Mouse (Mus musculus): ENCODE results near the gene Zc3h8. TPM values are rescaled to one million over a fixed set of nuclear protein-coding genes. Genes with fewer than 3 reads are reported as not detected.
A peak's percentile ranks its signal among the peaks of the same experiment; 100 is the strongest.

Gene Zc3h8
- polyA plus RNA-seq, 1 experiment from 2014 or later = 7.6 TPM

GRCm38 (mm10) chr2:128928446-128928845 is 15.4 kb downstream of the Zc3h8 start:
- no peak overlapping the region for H3K4me2 ChIP-seq (ENCODE audit: low read length)
- H3K36me3 ChIP-seq (ENCODE audit: control insufficient read depth, insufficient read depth, low read length) = peaks cover 52% of the 10 kb centered on the region
- H3K27me3 ChIP-seq (ENCODE audit: control insufficient read depth, insufficient read depth, low read length) = no peaks in the 10 kb centered on the region
- no peak for ATAC-seq (ENCODE audit: insufficient number of reproducible peaks, insufficient read depth, low FRiP score, low read depth)
- no peak overlapping the region for H3K9ac ChIP-seq (ENCODE audit: low read length)
- no peak overlapping the region for H3K4me3 ChIP-seq (ENCODE audit: control insufficient read depth in 1 of 2, insufficient read depth in 1 of 2, low read depth in 1 of 2, low read length in 2 of 2)
- WGBS = 84% methylated on average over 3 of the region's 3 CpGs
- no peaks in the 10 kb centered on the region for H3K4me1 ChIP-seq (ENCODE audit: control insufficient read depth in 2 of 2, insufficient read depth in 2 of 2, low read length in 2 of 2)
- no peaks in the 10 kb centered on the region for H3K9me3 ChIP-seq (ENCODE audit: control insufficient read depth, low read length)
- no peak overlapping the region for H3K27ac ChIP-seq (replicated peaks in 1 of 2; ENCODE audit: control insufficient read depth in 1 of 2, insufficient read depth in 1 of 2, low read depth in 2 of 2, low read length in 2 of 2)

- Histone ChIP-seq H3K9ac (ENCODE audit: low read length) (no peak overlapping the region), H3K4me1 (ENCODE audit: control insufficient read depth in 2 of 2, insufficient read depth in 2 of 2, low read length in 2 of 2) (no peaks in the 10 kb centered on the region), H3K4me2 (ENCODE audit: low read length) (no peak overlapping the region), H3K4me3 (ENCODE audit: control insufficient read depth in 1 of 2, insufficient read depth in 1 of 2, low read depth in 1 of 2, low read length in 2 of 2) (no peak overlapping the region), H3K9me3 (ENCODE audit: control insufficient read depth, low read length) (no peaks in the 10 kb centered on the region), H3K36me3 (ENCODE audit: control insufficient read depth, insufficient read depth, low read length) (peaks cover 28% of the 10 kb centered on the region), H3K27ac (replicated peaks in 1 of 2; ENCODE audit: control insufficient read depth in 1 of 2, insufficient read depth in 1 of 2, low read depth in 2 of 2, low read length in 2 of 2) (no peak overlapping the region), H3K27me3 (ENCODE audit: control insufficient read depth, insufficient read depth, low read length) (no peaks in the 10 kb centered on the region)
- no peak for ATAC-seq (ENCODE audit: insufficient number of reproducible peaks, insufficient read depth, low FRiP score, low read depth)
- 89% methylated on average over 4 of the region's 4 CpGs for WGBS
Observed at GRCm38 (mm10) chr2:128924799-128925198, 19.1 kb downstream of the Zc3h8 start.

- H3K27me3 ChIP-seq (ENCODE audit: control insufficient read depth, insufficient read depth, low read length) = no peaks in the 10 kb centered on the region
- 59% methylated on average over 3 of the region's 3 CpGs for WGBS
- H3K4me3 ChIP-seq (ENCODE audit: control insufficient read depth in 1 of 2, insufficient read depth in 1 of 2, low read depth in 1 of 2, low read length in 2 of 2) = no peak overlapping the region
- H3K27ac ChIP-seq (replicated peaks in 1 of 2; ENCODE audit: control insufficient read depth in 1 of 2, insufficient read depth in 1 of 2, low read depth in 2 of 2, low read length in 2 of 2) = no peak overlapping the region
- H3K36me3 ChIP-seq (ENCODE audit: control insufficient read depth, insufficient read depth, low read length) = no peaks in the 10 kb centered on the region
- no peak for ATAC-seq (ENCODE audit: insufficient number of reproducible peaks, insufficient read depth, low FRiP score, low read depth)
- H3K9me3 ChIP-seq (ENCODE audit: control insufficient read depth, low read length) = no peaks in the 10 kb centered on the region
- H3K9ac ChIP-seq (ENCODE audit: low read length) = no peak overlapping the region
- H3K4me1 ChIP-seq (ENCODE audit: control insufficient read depth in 2 of 2, insufficient read depth in 2 of 2, low read length in 2 of 2) = no peaks in the 10 kb centered on the region
- H3K4me2 ChIP-seq (ENCODE audit: low read length) = no peak overlapping the region
Observed at GRCm38 (mm10) chr2:128916528-128916927, 27.3 kb downstream of the Zc3h8 start.

GRCm38 (mm10) chr2:128914978-128915377 is 28.9 kb downstream of the Zc3h8 start:
- WGBS = 68% methylated on average over 4 of the region's 4 CpGs
- H3K4me3 ChIP-seq (ENCODE audit: control insufficient read depth in 1 of 2, insufficient read depth in 1 of 2, low read depth in 1 of 2, low read length in 2 of 2) = no peak overlapping the region
- no peak overlapping the region for H3K4me2 ChIP-seq (ENCODE audit: low read length)
- no peak overlapping the region for H3K9ac ChIP-seq (ENCODE audit: low read length)
- H3K27ac ChIP-seq (replicated peaks in 1 of 2; ENCODE audit: control insufficient read depth in 1 of 2, insufficient read depth in 1 of 2, low read depth in 2 of 2, low read length in 2 of 2) = no peak overlapping the region
- H3K36me3 ChIP-seq (ENCODE audit: control insufficient read depth, insufficient read depth, low read length) = no peaks in the 10 kb centered on the region
- H3K9me3 ChIP-seq (ENCODE audit: control insufficient read depth, low read length) = no peaks in the 10 kb centered on the region
- no peak for ATAC-seq (ENCODE audit: insufficient number of reproducible peaks, insufficient read depth, low FRiP score, low read depth)
- H3K27me3 ChIP-seq (ENCODE audit: control insufficient read depth, insufficient read depth, low read length) = no peaks in the 10 kb centered on the region
- H3K4me1 ChIP-seq (ENCODE audit: control insufficient read depth in 2 of 2, insufficient read depth in 2 of 2, low read length in 2 of 2) = no peaks in the 10 kb centered on the region

DNA sequence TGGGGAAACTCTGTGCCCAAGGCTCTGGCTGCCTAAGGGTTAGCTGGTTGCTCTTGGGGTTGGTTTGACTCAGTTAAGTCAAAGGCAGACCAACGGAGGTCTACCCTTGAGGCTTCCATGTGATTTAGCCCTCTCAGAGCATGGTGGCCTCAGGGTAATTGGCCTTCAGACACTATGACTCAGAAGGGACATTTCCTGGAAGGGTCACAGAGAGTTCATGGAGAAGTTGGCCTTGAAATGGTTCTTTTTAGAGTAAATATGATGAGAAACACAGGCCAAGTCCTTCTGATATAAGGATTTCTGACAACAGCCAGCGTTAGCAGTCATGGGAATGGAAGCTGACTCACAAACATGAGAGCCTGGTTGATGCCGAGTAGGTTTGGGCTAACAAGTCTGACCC is 40.2 kb downstream of the Zc3h8 start:
- Histone ChIP-seq H3K4me3 (ENCODE audit: control insufficient read depth in 1 of 2, insufficient read depth in 1 of 2, low read depth in 1 of 2, low read length in 2 of 2) (no peak overlapping the region), H3K27me3 (ENCODE audit: control insufficient read depth, insufficient read depth, low read length) (no peaks in the 10 kb centered on the region), H3K9ac (ENCODE audit: low read length) (no peak overlapping the region), H3K27ac (replicated peaks in 1 of 2; ENCODE audit: control insufficient read depth in 1 of 2, insufficient read depth in 1 of 2, low read depth in 2 of 2, low read length in 2 of 2) (no peak overlapping the region), H3K4me1 (ENCODE audit: control insufficient read depth in 2 of 2, insufficient read depth in 2 of 2, low read length in 2 of 2) (no peaks in the 10 kb centered on the region), H3K4me2 (ENCODE audit: low read length) (no peak overlapping the region), H3K36me3 (ENCODE audit: control insufficient read depth, insufficient read depth, low read length) (no peaks in the 10 kb centered on the region), H3K9me3 (ENCODE audit: control insufficient read depth, low read length) (peaks cover 10% of the 10 kb centered on the region; the same call in 1 of the 2 replicates)
- no peak for ATAC-seq (ENCODE audit: insufficient number of reproducible peaks, insufficient read depth, low FRiP score, low read depth)
- WGBS = 76% methylated on average over 3 of the region's 3 CpGs

DNA sequence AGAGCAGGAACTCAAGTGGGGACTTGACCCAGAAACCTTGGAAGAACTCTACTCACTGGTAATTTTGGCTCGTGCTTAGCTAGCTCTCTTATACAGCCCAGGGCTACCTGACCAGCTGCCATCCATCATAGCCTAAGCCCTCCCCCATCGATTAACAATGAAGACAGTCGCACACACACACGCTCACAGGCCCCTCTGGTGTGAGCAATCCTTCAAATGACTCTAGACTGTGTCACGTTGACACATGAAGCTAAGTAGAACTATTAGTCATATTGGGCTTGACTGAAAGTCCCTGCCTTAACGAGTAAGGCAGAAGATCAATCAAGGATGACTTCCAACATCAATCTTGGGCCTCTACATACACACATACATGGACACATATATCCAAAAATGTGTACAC is 41.0 kb downstream of the Zc3h8 start:
- no peaks in the 10 kb centered on the region for H3K27me3 ChIP-seq (ENCODE audit: control insufficient read depth, insufficient read depth, low read length)
- no peaks in the 10 kb centered on the region for H3K4me1 ChIP-seq (ENCODE audit: control insufficient read depth in 2 of 2, insufficient read depth in 2 of 2, low read length in 2 of 2)
- H3K4me3 ChIP-seq (ENCODE audit: control insufficient read depth in 1 of 2, insufficient read depth in 1 of 2, low read depth in 1 of 2, low read length in 2 of 2) = no peak overlapping the region
- H3K36me3 ChIP-seq (ENCODE audit: control insufficient read depth, insufficient read depth, low read length) = no peaks in the 10 kb centered on the region
- H3K9me3 ChIP-seq (ENCODE audit: control insufficient read depth, low read length) = peaks cover 10% of the 10 kb centered on the region; the same call in 1 of the 2 replicates
- H3K9ac ChIP-seq (ENCODE audit: low read length) = no peak overlapping the region
- 87% methylated on average over 6 of the region's 6 CpGs for WGBS
- no peak overlapping the region for H3K27ac ChIP-seq (replicated peaks in 1 of 2; ENCODE audit: control insufficient read depth in 1 of 2, insufficient read depth in 1 of 2, low read depth in 2 of 2, low read length in 2 of 2)
- no peak overlapping the region for H3K4me2 ChIP-seq (ENCODE audit: low read length)
- ATAC-seq (ENCODE audit: insufficient number of reproducible peaks, insufficient read depth, low FRiP score, low read depth) = no peak

DNA sequence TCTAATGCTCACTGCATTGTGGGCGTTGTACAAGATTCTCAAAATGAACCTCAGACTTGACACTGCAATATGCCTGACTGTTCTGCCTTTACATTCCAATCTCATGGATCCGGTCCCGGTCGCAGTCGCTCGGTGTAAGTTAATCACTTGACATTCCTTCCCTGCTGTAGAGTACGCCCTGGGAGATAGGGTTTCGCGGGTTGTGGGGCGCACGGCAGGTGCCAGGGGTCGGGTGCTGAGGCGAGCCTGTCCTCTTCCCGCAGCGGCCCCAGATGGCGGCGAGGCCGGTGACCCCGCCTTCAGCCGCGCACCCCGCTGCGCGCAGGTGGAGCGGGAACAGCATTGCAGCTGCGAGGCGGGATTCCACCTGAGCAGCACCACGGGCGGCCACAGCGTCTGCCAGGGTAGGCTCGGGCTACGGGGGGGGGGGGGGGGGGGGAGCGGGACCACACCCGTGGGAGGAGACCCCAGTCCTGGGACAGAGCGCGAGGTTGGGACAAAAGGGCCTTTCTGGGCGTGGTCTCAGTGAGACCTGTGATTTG is 51.6 kb downstream of the Zc3h8 start:
- Histone ChIP-seq H3K4me3 (ENCODE audit: control insufficient read depth in 1 of 2, insufficient read depth in 1 of 2, low read depth in 1 of 2, low read length in 2 of 2) (peak overlapping the region; percentile 41 to 46), H3K4me1 (ENCODE audit: control insufficient read depth in 2 of 2, insufficient read depth in 2 of 2, low read length in 2 of 2) (peaks cover 0 to 9% of the 10 kb centered on the region in 2 experiments; a peak in 2 of 4 replicates), H3K36me3 (ENCODE audit: control insufficient read depth, insufficient read depth, low read length) (no peaks in the 10 kb centered on the region), H3K9ac (ENCODE audit: low read length) (peak overlapping the region; percentile 58), H3K4me2 (ENCODE audit: low read length) (peak overlapping the region; percentile 81), H3K27ac (replicated peaks in 1 of 2; ENCODE audit: control insufficient read depth in 1 of 2, insufficient read depth in 1 of 2, low read depth in 2 of 2, low read length in 2 of 2) (no peak overlapping the region), H3K27me3 (ENCODE audit: control insufficient read depth, insufficient read depth, low read length) (no peaks in the 10 kb centered on the region), H3K9me3 (ENCODE audit: control insufficient read depth, low read length) (no peaks in the 10 kb centered on the region)
- 2% methylated on average over 28 of the region's 37 CpGs for WGBS
- no peak for ATAC-seq (ENCODE audit: insufficient number of reproducible peaks, insufficient read depth, low FRiP score, low read depth)

- no peak for ATAC-seq (ENCODE audit: insufficient number of reproducible peaks, insufficient read depth, low FRiP score, low read depth)
- Histone ChIP-seq H3K9ac (ENCODE audit: low read length) (no peak overlapping the region), H3K4me1 (ENCODE audit: control insufficient read depth in 2 of 2, insufficient read depth in 2 of 2, low read length in 2 of 2) (peaks cover 0 to 9% of the 10 kb centered on the region in 2 experiments; a peak in 2 of 4 replicates), H3K4me3 (ENCODE audit: control insufficient read depth in 1 of 2, insufficient read depth in 1 of 2, low read depth in 1 of 2, low read length in 2 of 2) (no peak overlapping the region), H3K36me3 (ENCODE audit: control insufficient read depth, insufficient read depth, low read length) (no peaks in the 10 kb centered on the region), H3K27me3 (ENCODE audit: control insufficient read depth, insufficient read depth, low read length) (no peaks in the 10 kb centered on the region), H3K4me2 (ENCODE audit: low read length) (no peak overlapping the region), H3K9me3 (ENCODE audit: control insufficient read depth, low read length) (no peaks in the 10 kb centered on the region), H3K27ac (replicated peaks in 1 of 2; ENCODE audit: control insufficient read depth in 1 of 2, insufficient read depth in 1 of 2, low read depth in 2 of 2, low read length in 2 of 2) (no peak overlapping the region)
- WGBS = 86% methylated on average over 4 of the region's 4 CpGs
Observed at GRCm38 (mm10) chr2:128890661-128891335, 53.1 kb downstream of the Zc3h8 start.

All from heart, embryonic 14.5 days (tissue).